Mouse (Mus musculus): ENCODE data around the gene Tmem108.

DNA sequence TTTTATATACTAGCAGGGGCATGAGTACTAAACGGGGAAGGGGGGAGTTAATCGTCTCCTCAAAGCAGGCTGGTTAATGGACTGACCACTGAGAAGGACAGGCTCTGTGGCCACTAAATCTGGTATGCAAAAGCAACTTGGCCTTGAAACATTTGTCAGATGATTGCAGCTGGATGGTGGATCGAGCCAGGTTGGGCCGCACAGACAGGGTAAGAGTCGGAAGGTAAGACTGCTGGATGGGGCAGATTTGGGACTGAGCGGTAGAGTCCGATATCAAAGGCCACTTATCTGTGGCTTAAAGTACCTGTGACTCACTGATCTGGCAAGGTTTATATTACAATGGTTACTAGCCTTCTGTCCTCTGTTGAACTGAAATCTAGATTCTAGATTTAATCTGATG is 115.9 kb downstream of the Tmem108 start:
- TF ChIP-seq CTCF (IDR thresholded peaks at IDR 0.05; ENCODE audit: borderline replicate concordance, control insufficient read depth, extremely low read depth, insufficient read depth, low read length, poor library complexity) (no peak), POLR2A (IDR thresholded peaks at IDR 0.05; ENCODE audit: control insufficient read depth, extremely low read depth, insufficient read depth, low read length, poor library complexity) (no peak)

Measured in thymus, adult 2 months (tissue).